Mouse (Mus musculus): ENCODE measurements around the gene Tstd2. TPM values are rescaled to one million over a fixed set of nuclear protein-coding genes. Genes with fewer than 3 reads are reported as not detected.
A peak's percentile ranks its signal among the peaks of the same experiment; 100 is the strongest.

Tstd2 gene
- polyA plus RNA-seq (2015; fragmentation: Nextera tagmentation; extraction: Ambion mirVana): 33.3 and 38.2 TPM in 2 replicates

- Histone ChIP-seq H3K36me3 (peaks cover 12% of the 10 kb centered on the region; the same call in 1 of the 2 replicates), H3K27ac (peak within 1 kb of the TSS; percentile 99), H3K4me2 (peak within 1 kb of the TSS; percentile 77), H3K9me3 (no peaks in the 10 kb centered on the region), H3K4me3 (replicated peaks) (peak within 1 kb of the TSS; percentile 75), H3K4me1 (peaks cover 6% of the 10 kb centered on the region; the same call in 1 of the 2 replicates), H3K9ac (peak within 1 kb of the TSS; percentile 82), H3K27me3 (replicated peaks) (no peaks in the 10 kb centered on the region)
- WGBS: under 1% methylated on average over 88 of the region's 90 CpGs
- peak; percentile 87 for ATAC-seq (ENCODE audit: insufficient read depth, low FRiP score, low read depth)
These were observed at the start of gene Tstd2, which contains the start of gene Ncbp1 for GRCm38 (mm10) chr4:46138287-46139222. Tstd2 (minus strand) TSS chr4:46138694. Ncbp1 (plus strand) TSS chr4:46138613.

- Histone ChIP-seq H3K27ac (no peak overlapping the region), H3K4me2 (no peak overlapping the region), H3K9ac (no peak overlapping the region), H3K36me3 (peaks cover 33% of the 10 kb centered on the region), H3K9me3 (no peaks in the 10 kb centered on the region), H3K4me3 (replicated peaks) (no peak overlapping the region), H3K4me1 (no peaks in the 10 kb centered on the region), H3K27me3 (replicated peaks) (no peaks in the 10 kb centered on the region)
- ATAC-seq (ENCODE audit: insufficient read depth, low FRiP score, low read depth): no peak
- WGBS: 70% methylated on average over 3 of the region's 3 CpGs
These were observed 48.0 kb upstream of the Tstd2 start for GRCm38 (mm10) chr4:46186466-46186865.

GRCm38 (mm10) chr4:46185890-46186289, 47.4 kb upstream of the Tstd2 start:
- H3K9me3 ChIP-seq: no peaks in the 10 kb centered on the region
- H3K27me3 ChIP-seq (replicated peaks): no peaks in the 10 kb centered on the region
- no peak overlapping the region for H3K9ac ChIP-seq
- H3K4me3 ChIP-seq (replicated peaks): no peak overlapping the region
- no peak overlapping the region for H3K4me2 ChIP-seq
- 68% methylated on average over 9 of the region's 9 CpGs for WGBS
- no peaks in the 10 kb centered on the region for H3K4me1 ChIP-seq
- no peak for ATAC-seq (ENCODE audit: insufficient read depth, low FRiP score, low read depth)
- H3K36me3 ChIP-seq: peaks cover 34% of the 10 kb centered on the region
- no peak overlapping the region for H3K27ac ChIP-seq

DNA sequence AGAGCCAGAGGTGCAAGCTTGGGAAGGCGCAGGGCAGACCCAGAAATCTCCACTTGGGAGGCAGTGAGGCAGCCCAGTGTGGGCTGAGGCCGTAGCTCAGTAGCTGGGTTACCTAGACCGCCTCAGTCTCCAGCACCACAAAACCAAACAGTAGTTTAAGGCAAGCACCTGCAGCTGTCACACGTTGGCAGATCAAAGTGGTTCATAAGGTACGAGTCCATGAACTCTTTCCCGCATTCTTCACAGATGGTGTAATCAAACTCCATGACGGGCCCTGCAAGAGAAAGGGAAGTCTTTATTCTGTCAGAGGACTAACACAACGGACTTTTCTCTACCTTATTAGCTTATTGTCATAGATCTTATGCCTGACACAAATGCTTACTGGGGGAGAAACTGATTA, 46.9 kb upstream of the Tstd2 start:
- ATAC-seq (ENCODE audit: insufficient read depth, low FRiP score, low read depth): peak; percentile 35

DNA sequence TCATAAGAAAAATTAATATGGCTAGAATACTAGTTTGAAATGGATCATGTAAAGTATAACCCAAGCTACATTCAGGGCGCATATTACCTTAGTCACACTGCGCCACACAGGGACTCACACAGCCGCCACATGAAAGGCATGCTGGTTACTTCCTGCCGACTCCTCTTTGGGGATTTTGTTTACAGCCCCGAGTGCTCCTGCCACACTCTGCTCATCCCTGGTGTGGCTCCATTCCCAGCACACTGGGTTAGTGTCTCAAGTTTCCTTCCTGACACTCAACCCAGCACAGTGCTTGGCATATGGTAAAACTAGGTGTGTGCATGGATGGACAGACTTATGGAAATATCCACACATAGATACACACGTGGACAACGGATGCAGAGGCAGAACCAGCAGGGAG, 43.7 kb upstream of the Tstd2 start:
- H3K27me3 ChIP-seq (replicated peaks): no peaks in the 10 kb centered on the region
- H3K27ac ChIP-seq: no peak overlapping the region
- 82% methylated on average over 7 of the region's 7 CpGs for WGBS
- peaks cover 46% of the 10 kb centered on the region for H3K36me3 ChIP-seq
- H3K4me2 ChIP-seq: no peak overlapping the region
- H3K9ac ChIP-seq: no peak overlapping the region
- H3K4me3 ChIP-seq (replicated peaks): no peak overlapping the region
- ATAC-seq (ENCODE audit: insufficient read depth, low FRiP score, low read depth): no peak
- no peaks in the 10 kb centered on the region for H3K4me1 ChIP-seq
- H3K9me3 ChIP-seq: no peaks in the 10 kb centered on the region

More for the DNA sequence above, 46.9 kb upstream of the Tstd2 start:
- Histone ChIP-seq H3K27ac (no peak overlapping the region), H3K27me3 (replicated peaks) (no peaks in the 10 kb centered on the region), H3K4me1 (no peaks in the 10 kb centered on the region), H3K4me2 (no peak overlapping the region), H3K36me3 (peaks cover 31% of the 10 kb centered on the region), H3K4me3 (replicated peaks) (no peak overlapping the region), H3K9me3 (no peaks in the 10 kb centered on the region), H3K9ac (no peak overlapping the region)
- WGBS: 55% methylated on average over 8 of the region's 8 CpGs

GRCm38 (mm10) chr4:46181168-46181567, 42.7 kb upstream of the Tstd2 start:
- no peaks in the 10 kb centered on the region for H3K27me3 ChIP-seq (replicated peaks)
- no peak overlapping the region for H3K4me3 ChIP-seq (replicated peaks)
- 65% methylated on average over 6 of the region's 6 CpGs for whole genome bisulfite sequencing
- ATAC-seq (ENCODE audit: insufficient read depth, low FRiP score, low read depth): no peak
- no peak overlapping the region for H3K4me2 ChIP-seq
- H3K4me1 ChIP-seq: no peaks in the 10 kb centered on the region
- H3K9ac ChIP-seq: no peak overlapping the region
- H3K27ac ChIP-seq: no peak overlapping the region
- H3K36me3 ChIP-seq: peaks cover 46% of the 10 kb centered on the region
- no peaks in the 10 kb centered on the region for H3K9me3 ChIP-seq

- WGBS: 87% methylated on average over 7 of the region's 7 CpGs
- Histone ChIP-seq H3K36me3 (peaks cover 56% of the 10 kb centered on the region), H3K9me3 (no peaks in the 10 kb centered on the region), H3K4me3 (replicated peaks) (no peak overlapping the region), H3K27me3 (replicated peaks) (no peaks in the 10 kb centered on the region), H3K9ac (no peak overlapping the region), H3K4me1 (no peaks in the 10 kb centered on the region), H3K4me2 (no peak overlapping the region), H3K27ac (no peak overlapping the region)
- no peak for ATAC-seq (ENCODE audit: insufficient read depth, low FRiP score, low read depth)
These were observed 39.0 kb upstream of the Tstd2 start for GRCm38 (mm10) chr4:46177496-46177895.

- Histone ChIP-seq H3K9me3 (no peaks in the 10 kb centered on the region), H3K4me3 (replicated peaks) (no peak overlapping the region), H3K27me3 (replicated peaks) (no peaks in the 10 kb centered on the region), H3K4me1 (no peaks in the 10 kb centered on the region), H3K36me3 (peaks cover 54% of the 10 kb centered on the region), H3K27ac (no peak overlapping the region), H3K9ac (no peak overlapping the region), H3K4me2 (no peak overlapping the region)
- 72% methylated on average over 5 of the region's 5 CpGs for WGBS
- ATAC-seq (ENCODE audit: insufficient read depth, low FRiP score, low read depth): no peak
These were observed 38.5 kb upstream of the Tstd2 start for GRCm38 (mm10) chr4:46177018-46177417.

DNA sequence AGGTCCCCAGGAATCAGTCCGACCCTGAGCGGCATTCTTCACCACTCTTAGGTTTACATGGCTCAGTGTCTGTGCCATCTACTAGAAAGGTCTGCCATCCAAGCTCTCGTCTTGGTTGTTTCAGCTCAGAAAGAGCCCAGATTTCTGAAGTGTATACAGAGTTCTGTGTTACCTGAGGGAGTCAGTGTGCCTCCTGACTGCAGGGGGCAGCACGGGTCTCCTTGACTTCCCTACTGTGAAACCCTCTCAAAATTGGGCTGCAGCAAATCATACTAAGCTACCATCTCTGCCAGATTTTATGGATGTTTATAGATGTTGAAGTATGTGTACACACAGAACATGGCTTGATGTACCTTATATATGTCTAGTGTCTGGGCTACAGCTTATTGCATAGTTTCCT, 37.8 kb upstream of the Tstd2 start:
- WGBS: 67% methylated on average over 4 of the region's 4 CpGs
- ATAC-seq (ENCODE audit: insufficient read depth, low FRiP score, low read depth): no peak
- Histone ChIP-seq H3K9me3 (no peaks in the 10 kb centered on the region), H3K27ac (no peak overlapping the region), H3K4me3 (replicated peaks) (no peak overlapping the region), H3K36me3 (peaks cover 52% of the 10 kb centered on the region), H3K9ac (no peak overlapping the region), H3K27me3 (replicated peaks) (no peaks in the 10 kb centered on the region), H3K4me1 (no peaks in the 10 kb centered on the region), H3K4me2 (no peak overlapping the region)

GRCm38 (mm10) chr4:46171761-46172160, 33.3 kb upstream of the Tstd2 start:
- no peak overlapping the region for H3K9ac ChIP-seq
- no peak for ATAC-seq (ENCODE audit: insufficient read depth, low FRiP score, low read depth)
- H3K9me3 ChIP-seq: no peaks in the 10 kb centered on the region
- no peak overlapping the region for H3K4me2 ChIP-seq
- 69% methylated on average over 7 of the region's 7 CpGs for WGBS
- no peak overlapping the region for H3K27ac ChIP-seq
- H3K4me3 ChIP-seq (replicated peaks): no peak overlapping the region
- H3K27me3 ChIP-seq (replicated peaks): no peaks in the 10 kb centered on the region
- H3K36me3 ChIP-seq: peaks cover 66% of the 10 kb centered on the region
- no peaks in the 10 kb centered on the region for H3K4me1 ChIP-seq

- Histone ChIP-seq H3K4me3 (replicated peaks) (no peak overlapping the region), H3K9me3 (no peaks in the 10 kb centered on the region), H3K27ac (no peak overlapping the region), H3K4me1 (no peaks in the 10 kb centered on the region), H3K9ac (no peak overlapping the region), H3K27me3 (replicated peaks) (no peaks in the 10 kb centered on the region), H3K36me3 (peaks cover 51% of the 10 kb centered on the region), H3K4me2 (no peak overlapping the region)
- 89% methylated on average over 5 of the region's 5 CpGs for WGBS
- ATAC-seq (ENCODE audit: insufficient read depth, low FRiP score, low read depth): no peak
These were observed 27.3 kb upstream of the Tstd2 start for GRCm38 (mm10) chr4:46165831-46166230.

DNA sequence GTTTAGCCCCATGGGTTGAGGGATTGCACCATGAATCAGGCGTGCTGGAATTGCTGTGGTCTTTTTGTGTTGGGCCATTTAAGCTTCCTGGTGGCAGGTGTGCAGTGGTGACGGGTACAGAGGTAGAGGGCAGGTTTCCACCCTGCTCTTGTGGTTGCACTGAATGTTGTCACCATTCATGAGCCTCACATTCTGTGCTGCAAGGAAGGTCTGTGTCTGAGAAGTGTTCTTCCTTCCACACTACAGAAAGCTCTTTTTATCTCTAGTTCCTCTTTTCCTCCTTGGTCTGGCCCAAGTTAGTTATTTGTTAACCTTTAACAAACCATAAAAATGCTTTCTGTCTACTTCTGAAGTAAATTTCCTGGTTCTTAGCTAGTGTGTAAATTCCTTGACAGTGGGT, 25.5 kb upstream of the Tstd2 start:
- ATAC-seq (ENCODE audit: insufficient read depth, low FRiP score, low read depth): no peak
- 70% methylated on average over 2 of the region's 2 CpGs for WGBS
- no peaks in the 10 kb centered on the region for H3K4me1 ChIP-seq

More for the DNA sequence above, 25.5 kb upstream of the Tstd2 start:
- peaks cover 43% of the 10 kb centered on the region for H3K36me3 ChIP-seq
- no peaks in the 10 kb centered on the region for H3K27me3 ChIP-seq (replicated peaks)
- no peak overlapping the region for H3K9ac ChIP-seq
- no peak overlapping the region for H3K27ac ChIP-seq
- H3K9me3 ChIP-seq: no peaks in the 10 kb centered on the region
- no peak overlapping the region for H3K4me2 ChIP-seq
- H3K4me3 ChIP-seq (replicated peaks): no peak overlapping the region

Data from stomach, embryonic 15.5 days (tissue).